Mouse (Mus musculus) macrophage (primary cell): Measurements from ENCODE around the gene Gm19684. TPM values are rescaled to one million over a fixed set of nuclear protein-coding genes. Genes with fewer than 3 reads are reported as not detected.
"Not testable (repeated sequence)": the region's sequence is repeated elsewhere in the genome, so short reads cannot be mapped to it uniquely, and the experiment has no call there.

ENCODE experiments used
- H3K27ac ChIP-seq: fragments of 350-480 bp; formaldehyde crosslinking; 2 replicates; pipeline ENCODE4 v1.9.0; 2021
- H3K36me3 ChIP-seq: fragments of 350-480 bp; formaldehyde crosslinking; 2 replicates; pipeline ENCODE4 v1.9.0; 2021; ENCODE audit errors: inconsistent target
- H3K4me3 ChIP-seq: fragments of 350-480 bp; formaldehyde crosslinking; 2 replicates; pipeline ENCODE4 v1.9.0; 2021; ENCODE audit errors: inconsistent target
- H3K79me2 ChIP-seq: fragments of 350-480 bp; formaldehyde crosslinking; 2 replicates; pipeline ENCODE4 v1.9.0; 2021; ENCODE audit errors: inconsistent target
- WGBS: methylation state at CpG from one replicate; pipeline ENCODE4 v1.1.7; 2026; ENCODE audit warnings: inconsistent platforms; ENCODE audit not compliant: missing documents; 5-methylcytosine and 5-hydroxymethylcytosine counted together
- polyA plus RNA-seq: library from polyadenylated mRNA; stranded (reverse); fragments of 250-400 nt; gene quantifications from 3 replicates; pipeline ENCODE4 v1.2.4, GENCODE M21; 2018; ENCODE audit warnings: inconsistent platforms

Gene Gm19684
- polyA plus RNA-seq, 1 experiment from 2014 or later = 0.22 TPM

- H3K4me3 ChIP-seq, H3K27ac ChIP-seq, H3K36me3 ChIP-seq, H3K79me2 ChIP-seq: not testable (repeated sequence)
- 30% methylated on average over 6 of the region's 6 CpGs for WGBS
These were observed 7.4 kb upstream of the Gm19684 start for GRCm38 (mm10) chr17:36113979-36114593.

GRCm38 (mm10) chr17:36116545-36116944, 4.9 kb upstream of the Gm19684 start:
- not testable (repeated sequence) for H3K79me2 ChIP-seq, H3K4me3 ChIP-seq, H3K27ac ChIP-seq, H3K36me3 ChIP-seq
- WGBS = 94% methylated on average over 2 of the region's 3 CpGs

- 21% methylated on average over 13 of the region's 18 CpGs for WGBS
- Histone ChIP-seq H3K4me3 (peak overlapping the region; percentile 72), H3K79me2 (peaks cover 44% of the 10 kb centered on the region), H3K36me3 (peaks cover 13% of the 10 kb centered on the region; the same call in 1 of the 2 replicates)
- not testable (repeated sequence) for H3K27ac ChIP-seq
These were observed 639 bp upstream of the Gm19684 start for GRCm38 (mm10) chr17:36120839-36121238.

GRCm38 (mm10) chr17:36124111-36124510, 2.6 kb downstream of the Gm19684 start:
- 83% methylated on average over 3 of the region's 3 CpGs for WGBS
- not testable (repeated sequence) for H3K27ac ChIP-seq, H3K4me3 ChIP-seq
- Histone ChIP-seq H3K36me3 (peaks cover 13% of the 10 kb centered on the region; the same call in 1 of the 2 replicates), H3K79me2 (peaks cover 45% of the 10 kb centered on the region)

- not testable (repeated sequence) for H3K27ac ChIP-seq, H3K36me3 ChIP-seq, H3K4me3 ChIP-seq
- 98% methylated on average over 8 of the region's 13 CpGs for WGBS
- peaks cover 24% of the 10 kb centered on the region; the same call in 1 of the 2 replicates for H3K79me2 ChIP-seq
These were observed 7.0 kb downstream of the Gm19684 start for GRCm38 (mm10) chr17:36128525-36128924.

GRCm38 (mm10) chr17:36128968-36129817, 7.7 kb downstream of the Gm19684 start, which contains the start of gene Gm7030:
Gene Gm7030 (minus strand): TSS chr17:36129425.
- 93% methylated on average over 21 of the region's 28 CpGs for WGBS

GRCm38 (mm10) chr17:36131516-36132265, 10.2 kb downstream of the Gm19684 start:
- H3K36me3 ChIP-seq = no peaks in the 10 kb centered on the region; the same call in 1 of the 2 replicates
- WGBS = 96% methylated on average over 5 of the region's 5 CpGs
- H3K4me3 ChIP-seq = no peak overlapping the region
- no peaks in the 10 kb centered on the region for H3K79me2 ChIP-seq
- no peak overlapping the region for H3K27ac ChIP-seq

More at GRCm38 (mm10) chr17:36128968-36129817, 7.7 kb downstream of the Gm19684 start, which contains the start of gene Gm7030:
- peaks cover 17% of the 10 kb centered on the region; the same call in 1 of the 2 replicates for H3K79me2 ChIP-seq
- H3K27ac ChIP-seq, H3K36me3 ChIP-seq, H3K4me3 ChIP-seq: not testable (repeated sequence)

GRCm38 (mm10) chr17:36135421-36136231, 14.1 kb downstream of the Gm19684 start:
- not testable (repeated sequence) for H3K36me3 ChIP-seq

GRCm38 (mm10) chr17:36136299-36136848, 14.9 kb downstream of the Gm19684 start:
- H3K27ac ChIP-seq, H3K79me2 ChIP-seq, H3K4me3 ChIP-seq, H3K36me3 ChIP-seq: not testable (repeated sequence)
- WGBS = no CpG with 5 or more reads among the region's 1 CpGs

More at GRCm38 (mm10) chr17:36135421-36136231, 14.1 kb downstream of the Gm19684 start:
- not testable (repeated sequence) for H3K79me2 ChIP-seq, H3K4me3 ChIP-seq, H3K27ac ChIP-seq

- 3% methylated on average over 77 of the region's 78 CpGs for WGBS
- H3K79me2 ChIP-seq = no peaks in the 10 kb centered on the region
- no peak overlapping the region for H3K27ac ChIP-seq
- H3K36me3 ChIP-seq = no peaks in the 10 kb centered on the region
- peak overlapping the region; percentile 35 for H3K4me3 ChIP-seq
These were observed 23.8 kb downstream of the Gm19684 start for GRCm38 (mm10) chr17:36145111-36145860.

GRCm38 (mm10) chr17:36145861-36146156, 24.3 kb downstream of the Gm19684 start:
- not testable (repeated sequence) for H3K27ac ChIP-seq, H3K4me3 ChIP-seq, H3K79me2 ChIP-seq, H3K36me3 ChIP-seq
- WGBS = 12% methylated on average over 13 of the region's 13 CpGs

- 92% methylated on average over 1 of the region's 1 CpGs for WGBS
- not testable (repeated sequence) for H3K4me3 ChIP-seq
These were observed 25.5 kb downstream of the Gm19684 start for GRCm38 (mm10) chr17:36146937-36147336.

GRCm38 (mm10) chr17:36148468-36148867, 27.0 kb downstream of the Gm19684 start:
- WGBS = 88% methylated on average over 3 of the region's 5 CpGs

More at GRCm38 (mm10) chr17:36146937-36147336, 25.5 kb downstream of the Gm19684 start:
- H3K27ac ChIP-seq, H3K79me2 ChIP-seq, H3K36me3 ChIP-seq: not testable (repeated sequence)

More at GRCm38 (mm10) chr17:36148468-36148867, 27.0 kb downstream of the Gm19684 start:
- H3K36me3 ChIP-seq, H3K79me2 ChIP-seq, H3K27ac ChIP-seq, H3K4me3 ChIP-seq: not testable (repeated sequence)
